Mouse (Mus musculus) embryonic fibroblast, embryonic 13.5 days (primary cell): ENCODE results near the gene Mlycd.

ENCODE experiments used
- CTCF ChIP-seq: IDR thresholded peaks from 2 replicates; pipeline ENCODE4 v1.5.1; 2011; ENCODE audit warnings: mild to moderate bottlenecking, control low read depth, low read length, moderate library complexity, borderline replicate concordance; ENCODE audit not compliant: insufficient read depth
- POLR2A ChIP-seq: IDR thresholded peaks from 2 replicates; pipeline ENCODE4 v1.6.1; 2011; ENCODE audit warnings: low read depth, mild to moderate bottlenecking, control low read depth, low read length, moderate library complexity

GRCm38 (mm10) chr8:119447781-119448170, 53.1 kb downstream of the Mlycd start:
- TF ChIP-seq CTCF (no peak), POLR2A (no peak)
